Mouse (Mus musculus): ENCODE results near the gene Slf1. TPM values are rescaled to one million over a fixed set of nuclear protein-coding genes. Genes with fewer than 3 reads are reported as not detected.
A peak's percentile ranks its signal among the peaks of the same experiment; 100 is the strongest.
"Not testable (repeated sequence)": the region's sequence is repeated elsewhere in the genome, so short reads cannot be mapped to it uniquely, and the experiment has no call there.

Gene Slf1
- polyA plus RNA-seq, 1 experiment from 2014 or later: 43.1 TPM

- Histone ChIP-seq H3K4me1 (ENCODE audit: insufficient read depth) (no peaks in the 10 kb centered on the region), H3K4me3 (ENCODE audit: low read depth, low read length) (no peak overlapping the region), H3K27me3 (ENCODE audit: insufficient read depth, low read length) (no peaks in the 10 kb centered on the region), H3K9ac (no peak overlapping the region), H3K4me2 (no peak overlapping the region), H3K9me3 (ENCODE audit: low read depth, low read length) (no peaks in the 10 kb centered on the region), H3K27ac (ENCODE audit: low read depth) (no peak overlapping the region), H3K36me3 (ENCODE audit: insufficient read depth) (peaks cover 6% of the 10 kb centered on the region; the same call in 1 of the 2 replicates)
- DNase-seq: no peak
- no peak for TF ChIP-seq CTCF (IDR thresholded peaks at IDR 0.05; ENCODE audit: low read depth)
- ATAC-seq (ENCODE audit: insufficient read depth): no peak
- WGBS: 85% methylated on average over 4 of the region's 4 CpGs
Observed at GRCm38 (mm10) chr13:77118695-77119094, 16.6 kb downstream of the Slf1 start.

GRCm38 (mm10) chr13:77107734-77108133 lies 27.5 kb downstream of the Slf1 start:
- no peaks in the 10 kb centered on the region for H3K9me3 ChIP-seq (ENCODE audit: low read depth, low read length)
- H3K36me3 ChIP-seq (ENCODE audit: insufficient read depth): peaks cover 19% of the 10 kb centered on the region
- H3K9ac ChIP-seq: no peak overlapping the region
- TF ChIP-seq CTCF (IDR thresholded peaks at IDR 0.05; ENCODE audit: low read depth): no peak
- no peaks in the 10 kb centered on the region for H3K27me3 ChIP-seq (ENCODE audit: insufficient read depth, low read length)
- H3K27ac ChIP-seq (ENCODE audit: low read depth): no peak overlapping the region
- H3K4me1 ChIP-seq (ENCODE audit: insufficient read depth): no peaks in the 10 kb centered on the region
- no peak for DNase-seq
- H3K4me3 ChIP-seq (ENCODE audit: low read depth, low read length): no peak overlapping the region
- H3K4me2 ChIP-seq: no peak overlapping the region
- ATAC-seq (ENCODE audit: insufficient read depth): no peak

GRCm38 (mm10) chr13:77092876-77093275 lies 42.4 kb downstream of the Slf1 start:
- H3K27ac ChIP-seq (ENCODE audit: low read depth); H3K4me2 ChIP-seq; H3K27me3 ChIP-seq (ENCODE audit: insufficient read depth, low read length); H3K9ac ChIP-seq; H3K9me3 ChIP-seq (ENCODE audit: low read depth, low read length); H3K4me1 ChIP-seq (ENCODE audit: insufficient read depth); DNase-seq; ATAC-seq (ENCODE audit: insufficient read depth); H3K4me3 ChIP-seq (ENCODE audit: low read depth, low read length): not testable (repeated sequence)
- H3K36me3 ChIP-seq (ENCODE audit: insufficient read depth): peaks cover 15% of the 10 kb centered on the region; the same call in 1 of the 2 replicates
- 88% methylated on average over 1 of the region's 1 CpGs for WGBS

GRCm38 (mm10) chr13:77072030-77072429 lies 63.2 kb downstream of the Slf1 start:
- Histone ChIP-seq H3K4me3 (ENCODE audit: low read depth, low read length) (no peak overlapping the region), H3K36me3 (ENCODE audit: insufficient read depth) (peaks cover 3% of the 10 kb centered on the region; the same call in 1 of the 2 replicates), H3K4me1 (ENCODE audit: insufficient read depth) (no peaks in the 10 kb centered on the region), H3K27me3 (ENCODE audit: insufficient read depth, low read length) (no peaks in the 10 kb centered on the region), H3K4me2 (no peak overlapping the region), H3K9ac (no peak overlapping the region), H3K27ac (ENCODE audit: low read depth) (no peak overlapping the region), H3K9me3 (ENCODE audit: low read depth, low read length) (no peaks in the 10 kb centered on the region)
- DNase-seq: no peak
- ATAC-seq (ENCODE audit: insufficient read depth): no peak
- no peak for TF ChIP-seq CTCF (IDR thresholded peaks at IDR 0.05; ENCODE audit: low read depth)

- DNase-seq (no peak), ATAC-seq (ENCODE audit: insufficient read depth) (no peak)
- Histone ChIP-seq H3K4me3 (ENCODE audit: low read depth, low read length) (no peak overlapping the region), H3K27ac (ENCODE audit: low read depth) (no peak overlapping the region), H3K4me2 (no peak overlapping the region), H3K4me1 (ENCODE audit: insufficient read depth) (no peaks in the 10 kb centered on the region), H3K9me3 (ENCODE audit: low read depth, low read length) (no peaks in the 10 kb centered on the region), H3K9ac (no peak overlapping the region), H3K36me3 (ENCODE audit: insufficient read depth) (no peaks in the 10 kb centered on the region), H3K27me3 (ENCODE audit: insufficient read depth, low read length) (no peaks in the 10 kb centered on the region)
- 100% methylated on average over 1 of the region's 1 CpGs for WGBS
- TF ChIP-seq CTCF (IDR thresholded peaks at IDR 0.05; ENCODE audit: low read depth): no peak
Observed at GRCm38 (mm10) chr13:77068847-77069246, 66.4 kb downstream of the Slf1 start.

GRCm38 (mm10) chr13:77063221-77063620 lies 72.1 kb downstream of the Slf1 start:
- no peaks in the 10 kb centered on the region for H3K27me3 ChIP-seq (ENCODE audit: insufficient read depth, low read length)
- H3K9me3 ChIP-seq (ENCODE audit: low read depth, low read length): no peaks in the 10 kb centered on the region
- 87% methylated on average over 1 of the region's 1 CpGs for WGBS
- ATAC-seq (ENCODE audit: insufficient read depth): no peak
- no peaks in the 10 kb centered on the region for H3K4me1 ChIP-seq (ENCODE audit: insufficient read depth)
- H3K4me2 ChIP-seq: no peak overlapping the region
- H3K36me3 ChIP-seq (ENCODE audit: insufficient read depth): no peaks in the 10 kb centered on the region
- no peak for TF ChIP-seq CTCF (IDR thresholded peaks at IDR 0.05; ENCODE audit: low read depth)
- no peak overlapping the region for H3K4me3 ChIP-seq (ENCODE audit: low read depth, low read length)
- DNase-seq: peak; percentile 59
- H3K9ac ChIP-seq: no peak overlapping the region
- H3K27ac ChIP-seq (ENCODE audit: low read depth): no peak overlapping the region

GRCm38 (mm10) chr13:77049736-77050135 lies 85.5 kb downstream of the Slf1 start:
- 67% methylated on average over 3 of the region's 3 CpGs for WGBS
- DNase-seq: peak; percentile 5
- no peak overlapping the region for H3K9ac ChIP-seq
- no peaks in the 10 kb centered on the region for H3K9me3 ChIP-seq (ENCODE audit: low read depth, low read length)
- no peaks in the 10 kb centered on the region for H3K4me1 ChIP-seq (ENCODE audit: insufficient read depth)
- ATAC-seq (ENCODE audit: insufficient read depth): no peak
- H3K4me3 ChIP-seq (ENCODE audit: low read depth, low read length): no peak overlapping the region
- no peak overlapping the region for H3K4me2 ChIP-seq
- no peak for TF ChIP-seq CTCF (IDR thresholded peaks at IDR 0.05; ENCODE audit: low read depth)
- no peaks in the 10 kb centered on the region for H3K36me3 ChIP-seq (ENCODE audit: insufficient read depth)
- no peaks in the 10 kb centered on the region for H3K27me3 ChIP-seq (ENCODE audit: insufficient read depth, low read length)
- no peak overlapping the region for H3K27ac ChIP-seq (ENCODE audit: low read depth)

- no peak for ATAC-seq (ENCODE audit: insufficient read depth)
- Histone ChIP-seq H3K36me3 (ENCODE audit: insufficient read depth) (no peaks in the 10 kb centered on the region), H3K27me3 (ENCODE audit: insufficient read depth, low read length) (no peaks in the 10 kb centered on the region), H3K27ac (ENCODE audit: low read depth) (peak overlapping the region; percentile 3; the same call in 1 of the 2 replicates), H3K4me3 (ENCODE audit: low read depth, low read length) (no peak overlapping the region), H3K9ac (no peak overlapping the region), H3K9me3 (ENCODE audit: low read depth, low read length) (no peaks in the 10 kb centered on the region), H3K4me1 (ENCODE audit: insufficient read depth) (no peaks in the 10 kb centered on the region), H3K4me2 (no peak overlapping the region)
- TF ChIP-seq CTCF (IDR thresholded peaks at IDR 0.05; ENCODE audit: low read depth): no peak
- DNase-seq: peak; percentile 50
- WGBS: 80% methylated on average over 1 of the region's 1 CpGs
Observed at GRCm38 (mm10) chr13:77048461-77048860, 86.8 kb downstream of the Slf1 start.

Data from lung, embryonic 14.5 days (tissue).